28 mouse cellular contexts compared by ENCODE assay signal in genomic region chr5:103994669-103995068, GRCm38 (mm10). TPM values are rescaled to one million over a fixed set of nuclear protein-coding genes. Genes with fewer than 3 reads are reported as not detected.
A peak's percentile ranks its signal among the peaks of the same experiment; 100 is the strongest.
DNase-seq lines count a peak whose midpoint lies in the region; ATAC-seq and TF ChIP-seq lines count a peak whose summit lies in the region.
"Had no signal": no experiment of that assay in that cellular context is flagged by ENCODE, and none has a peak within 500 bp of the region (broad histone marks: within the 10 kb centered on the region; RNA-seq: fewer than 3 reads in every experiment).

No protein-coding gene starts in this region.

- no peaks in the 10 kb centered on the region for H3K9me3 ChIP-seq in liver, embryonic 14.5 days (ENCODE audit: control insufficient read depth, low read length)
- H3K9me3 ChIP-seq in hindbrain, embryonic 12.5 days (replicated peaks) = no peaks in the 10 kb centered on the region
- H3K9me3 ChIP-seq: forebrain, embryonic 13.5 days; heart, embryonic 13.5 days; hindbrain, embryonic 15.5 days; neural tube, embryonic 12.5 days had no signal

- WGBS in liver, embryonic 14.5 days (ENCODE audit: insufficient replicate concordance) = 22% methylated on average over 4 of the region's 4 CpGs
- 89% methylated on average over 4 of the region's 4 CpGs for WGBS in hindbrain, embryonic 12.5 days

- no peak overlapping the region for H3K4me3 ChIP-seq in liver, embryonic 14.5 days (ENCODE audit: insufficient read depth in 1 of 2, low read depth in 2 of 2, low read length in 2 of 2)
- H3K4me3 ChIP-seq in hindbrain, embryonic 12.5 days = no peak overlapping the region
- H3K4me3 ChIP-seq: forebrain, embryonic 13.5 days; heart, adult 2 months; heart, embryonic 13.5 days; hindbrain, embryonic 15.5 days; neural tube, embryonic 12.5 days had no signal

- peaks cover 7 to 12% of the 10 kb centered on the region in 2 experiments for H3K4me1 ChIP-seq in liver, embryonic 14.5 days (replicated peaks; ENCODE audit: control insufficient read depth in 2 of 2, insufficient read depth in 2 of 2, low read length in 1 of 2)
- H3K4me1 ChIP-seq in hindbrain, embryonic 12.5 days = no peaks in the 10 kb centered on the region
- H3K4me1 ChIP-seq: forebrain, embryonic 13.5 days; hindbrain, embryonic 15.5 days; neural tube, embryonic 12.5 days had no signal

- peak; percentile 73 for TF ChIP-seq EP300 in liver, embryonic 14.5 days (IDR thresholded peaks at IDR 0.05; ENCODE audit: low read depth)

- no peak overlapping the region for H3K9ac ChIP-seq in liver, embryonic 14.5 days (replicated peaks)
- H3K9ac ChIP-seq in hindbrain, embryonic 12.5 days = no peak overlapping the region
- H3K9ac ChIP-seq: forebrain, embryonic 13.5 days; heart, embryonic 13.5 days; hindbrain, embryonic 15.5 days; lung, embryonic 14.5 days; neural tube, embryonic 12.5 days had no signal

- peak; percentile 51 for DNase-seq in c-Kit-positive CD71-positive TER-119-negative erythroid progenitor cells, embryonic 14.5 days (ENCODE audit: low read depth)
- peak; percentile 45 to 47 (median 46) for DNase-seq in liver, embryonic 14.5 days (ENCODE audit: low read depth in 3 of 3, low spot score in 3 of 3)
- DNase-seq in cerebellum, postnatal 25 days = no peak
- DNase-seq: adrenal gland, adult 8-10 months; cerebellum, adult 11-12 months; cerebellum, adult 9-11 months; gastrocnemius, postnatal 36 days; kidney, adult 2 months; kidney, postnatal 4 days; left cerebral cortex, postnatal 4 days; right cerebral cortex, postnatal 4 days had no signal

- H3K4me2 ChIP-seq in liver, embryonic 14.5 days (ENCODE audit: low read depth) = peak overlapping the region; percentile 19
- H3K4me2 ChIP-seq in hindbrain, embryonic 12.5 days (replicated peaks) = no peak overlapping the region
- H3K4me2 ChIP-seq: forebrain, embryonic 13.5 days; heart, embryonic 13.5 days; hindbrain, embryonic 15.5 days; lung, embryonic 14.5 days; midbrain, embryonic 11.5 days; neural tube, embryonic 12.5 days had no signal

- no peaks in the 10 kb centered on the region for H3K27me3 ChIP-seq in liver, embryonic 14.5 days (ENCODE audit: control insufficient read depth, insufficient read depth, low read length)
- no peaks in the 10 kb centered on the region for H3K27me3 ChIP-seq in hindbrain, embryonic 12.5 days
- H3K27me3 ChIP-seq: forebrain, embryonic 13.5 days; heart, embryonic 13.5 days; hindbrain, embryonic 15.5 days; neural tube, embryonic 12.5 days had no signal

- H3K36me3 ChIP-seq in liver, embryonic 14.5 days (replicated peaks; ENCODE audit: control insufficient read depth, insufficient read depth, low read depth) = no peaks in the 10 kb centered on the region
- H3K36me3 ChIP-seq in hindbrain, embryonic 12.5 days = no peaks in the 10 kb centered on the region
- H3K36me3 ChIP-seq: hindbrain, embryonic 15.5 days; neural tube, embryonic 12.5 days had no signal

- peak; percentile 35; the same call in 1 of the 2 replicates for ATAC-seq in common myeloid progenitor, adult 5-6 weeks (replicated peaks; ENCODE audit: low read depth, poor library complexity, severe bottlenecking)
- ATAC-seq in liver, embryonic 14.5 days (ENCODE audit: insufficient read depth) = peak; percentile 88
- ATAC-seq in megakaryocyte-erythroid progenitor cell, adult 5-6 weeks (replicated peaks; ENCODE audit: low FRiP score, low TSS enrichment, poor library complexity, severe bottlenecking) = peak; percentile 79
- no peak for ATAC-seq in hindbrain, embryonic 12.5 days (ENCODE audit: low FRiP score)
- ATAC-seq: forebrain, embryonic 13.5 days; midbrain, embryonic 16.5 days had no signal

- no peak for TF ChIP-seq CTCF in liver, embryonic 14.5 days (IDR thresholded peaks at IDR 0.05; ENCODE audit: low read depth)

- H3K27ac ChIP-seq in liver, embryonic 14.5 days = no peak overlapping the region
- H3K27ac ChIP-seq in hindbrain, embryonic 12.5 days = no peak overlapping the region
- H3K27ac ChIP-seq: forebrain, embryonic 13.5 days; heart, adult 2 months; heart, embryonic 13.5 days; hindbrain, embryonic 15.5 days; kidney, postnatal 0 days; neural tube, embryonic 12.5 days had no signal

RNA-seq across cellular contexts. Expression of gene Hsd17b13, which starts 17.5 kb away (rescaled TPM):
- total RNA-seq in common myeloid progenitor, adult 5-6 weeks (2017) = not detected in 2 replicates
- 3.2 and 5.3 TPM in 2 replicates for polyA plus RNA-seq in liver, embryonic 14.5 days (2012; rRNA removed)
- polyA plus RNA-seq in liver, embryonic 14.5 days (2014; fragmentation: Nextera tagmentation; extraction: Ambion mirVana) = 8.3 and 10.9 TPM in 2 replicates
- not detected in 2 replicates for total RNA-seq in megakaryocyte-erythroid progenitor cell, adult 5-6 weeks (2014; fragmentation: Nextera tagmentation)
- total RNA-seq in megakaryocyte-erythroid progenitor cell, adult 5-6 weeks (2017) = not detected in 2 replicates
- not detected in 2 replicates for polyA plus RNA-seq in hindbrain, embryonic 12.5 days (2016; fragmentation: Nextera tagmentation; extraction: Ambion mirVana)
- total RNA-seq: adrenal gland, adult 8-10 months; gastrocnemius, postnatal 36 days; heart, adult 2 months; heart, postnatal 10 days; hematopoietic stem cell, adult 5-6 weeks; layer of hippocampus, adult 8-10 months; layer of hippocampus, postnatal 36 days; left cerebral cortex, postnatal 4 days had no signal
- polyA plus RNA-seq: forebrain, embryonic 13.5 days; heart, adult 2 months; hindbrain, embryonic 15.5 days; inflammation-experienced regulatory T-cells, adult 6 months; midbrain, embryonic 11.5 days; midbrain, embryonic 16.5 days; neural tube, embryonic 12.5 days had no signal

RNA-seq across cellular contexts. Expression of gene Hsd17b11, which starts 27.1 kb away (rescaled TPM):
- 40.1 and 54.7 TPM in 2 replicates for total RNA-seq in common myeloid progenitor, adult 5-6 weeks (2017)
- 6.1 and 7.9 TPM in 2 replicates for polyA plus RNA-seq in liver, embryonic 14.5 days (2012; rRNA removed)
- 1.9 and 2.6 TPM in 2 replicates for polyA plus RNA-seq in liver, embryonic 14.5 days (2014; fragmentation: Nextera tagmentation; extraction: Ambion mirVana)
- total RNA-seq in megakaryocyte-erythroid progenitor cell, adult 5-6 weeks (2014; fragmentation: Nextera tagmentation) = 4.9 and 5.6 TPM in 2 replicates
- total RNA-seq in megakaryocyte-erythroid progenitor cell, adult 5-6 weeks (2017) = 10.9 and 23.0 TPM in 2 replicates
- polyA plus RNA-seq in hindbrain, embryonic 12.5 days (2016; fragmentation: Nextera tagmentation; extraction: Ambion mirVana) = 2.2 and 2.4 TPM in 2 replicates

RNA-seq across cellular contexts. Expression of gene Nudt9, which starts 51.4 kb away (rescaled TPM):
- 62.6 and 65.2 TPM in 2 replicates for total RNA-seq in common myeloid progenitor, adult 5-6 weeks (2017)
- 34.5 and 48.1 TPM in 2 replicates for polyA plus RNA-seq in liver, embryonic 14.5 days (2012; rRNA removed)
- 73.8 and 74.8 TPM in 2 replicates for polyA plus RNA-seq in liver, embryonic 14.5 days (2014; fragmentation: Nextera tagmentation; extraction: Ambion mirVana)
- 117 and 120 TPM in 2 replicates for total RNA-seq in megakaryocyte-erythroid progenitor cell, adult 5-6 weeks (2014; fragmentation: Nextera tagmentation)
- total RNA-seq in megakaryocyte-erythroid progenitor cell, adult 5-6 weeks (2017) = 159 and 167 TPM in 2 replicates
- 64.7 and 70.4 TPM in 2 replicates for polyA plus RNA-seq in hindbrain, embryonic 12.5 days (2016; fragmentation: Nextera tagmentation; extraction: Ambion mirVana)

Comparison
In these comparisons a context has a peak if more than half of its experiments do, and no peak if none do; other contexts are left out.
1. DNase-seq: peak in c-Kit-positive CD71-positive TER-119-negative erythroid progenitor cells, embryonic 14.5 days (single experiment) and liver, embryonic 14.5 days (3 of 3); none in cerebellum, postnatal 25 days (0 of 2).